Mouse (Mus musculus): Measurements from ENCODE around the gene Pmm1. TPM values are rescaled to one million over a fixed set of nuclear protein-coding genes. Genes with fewer than 3 reads are reported as not detected.
A peak's percentile ranks its signal among the peaks of the same experiment; 100 is the strongest.
"Not testable (repeated sequence)": the region's sequence is repeated elsewhere in the genome, so short reads cannot be mapped to it uniquely, and the experiment has no call there.

Pmm1 gene
- polyA plus RNA-seq, 1 experiment from 2014 or later = 24.6 TPM

DNA sequence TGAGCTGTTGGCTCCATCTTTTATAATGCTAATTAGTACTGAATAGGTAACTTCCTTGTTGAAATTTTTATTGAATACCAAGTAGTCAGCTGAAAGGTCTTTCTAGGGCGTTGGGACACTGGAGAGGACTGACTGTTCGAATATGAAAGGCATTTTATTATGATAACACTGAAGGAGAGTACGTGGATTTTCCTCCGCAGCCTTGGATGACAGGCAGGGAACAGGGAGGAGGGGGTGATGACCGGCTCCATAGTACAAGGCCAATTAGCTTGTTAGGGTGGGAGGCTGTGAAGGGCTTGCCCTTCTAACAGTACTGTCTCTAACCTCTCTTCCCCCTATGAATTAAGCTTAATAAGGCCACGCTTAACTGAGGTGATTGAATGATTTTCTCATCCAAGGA lies 8.9 kb upstream of the Pmm1 start:
- H3K9ac ChIP-seq; H3K36me3 ChIP-seq; ATAC-seq; H3K9me3 ChIP-seq (replicated peaks); H3K4me3 ChIP-seq: not testable (repeated sequence)
- Histone ChIP-seq H3K4me2 (peak overlapping the region; percentile 31; the same call in 1 of the 2 replicates), H3K27ac (0 out of 2 replicates have a peak overlapping the region, but pooled peaks have one; percentile 17), H3K27me3 (replicated peaks) (peaks cover 15% of the 10 kb centered on the region), H3K4me1 (peaks cover 29% of the 10 kb centered on the region)
- 77% methylated on average over 6 of the region's 6 CpGs for WGBS (ENCODE audit: insufficient replicate concordance)

DNA sequence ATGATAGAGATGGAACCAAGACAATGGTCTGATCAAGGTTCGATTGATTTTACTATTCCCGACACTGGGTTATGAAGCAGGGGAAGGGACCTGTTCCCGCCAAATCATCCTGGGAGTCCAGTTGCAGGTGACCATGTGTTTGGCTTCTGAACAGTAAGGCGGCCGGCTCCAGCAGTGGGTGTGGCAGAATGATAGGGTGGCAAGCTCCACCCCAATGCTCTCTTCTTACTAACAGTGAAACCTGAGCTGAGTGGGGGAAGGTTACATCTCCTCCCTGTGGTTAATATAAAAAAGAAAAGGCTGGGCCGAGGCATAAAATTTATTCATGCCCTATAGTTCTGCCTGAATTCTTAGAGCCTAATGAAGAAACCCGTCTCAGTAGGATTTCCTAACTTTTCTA lies 8.4 kb upstream of the Pmm1 start:
- WGBS (ENCODE audit: insufficient replicate concordance) = 37% methylated on average over 7 of the region's 7 CpGs
- ATAC-seq = peak; percentile 81; the same call in 1 of the 2 replicates
- peaks cover 29% of the 10 kb centered on the region for H3K4me1 ChIP-seq
- H3K27ac ChIP-seq = 0 out of 2 replicates have a peak overlapping the region, but pooled peaks have one; percentile 32
- H3K4me3 ChIP-seq = no peak overlapping the region
- H3K9me3 ChIP-seq (replicated peaks) = 0 out of 2 replicates have a peak, but pooled peaks cover 3% of the 10 kb centered on the region
- peaks cover 15% of the 10 kb centered on the region for H3K27me3 ChIP-seq (replicated peaks)
- H3K9ac ChIP-seq = no peak overlapping the region
- no peaks in the 10 kb centered on the region for H3K36me3 ChIP-seq
- peak overlapping the region; percentile 31; the same call in 1 of the 2 replicates for H3K4me2 ChIP-seq

GRCm38 (mm10) chr15:81968447-81968846 lies 7.7 kb upstream of the Pmm1 start:
- Histone ChIP-seq H3K9ac (no peak overlapping the region), H3K4me3 (no peak overlapping the region), H3K4me1 (peaks cover 29% of the 10 kb centered on the region), H3K36me3 (no peaks in the 10 kb centered on the region), H3K27me3 (replicated peaks) (peaks cover 15% of the 10 kb centered on the region), H3K9me3 (replicated peaks) (0 out of 2 replicates have a peak, but pooled peaks cover 3% of the 10 kb centered on the region), H3K27ac (no peak overlapping the region), H3K4me2 (no peak overlapping the region)
- WGBS (ENCODE audit: insufficient replicate concordance) = 40% methylated on average over 2 of the region's 2 CpGs
- no peak for ATAC-seq

- Histone ChIP-seq H3K9me3 (replicated peaks) (no peaks in the 10 kb centered on the region), H3K4me1 (peaks cover 29% of the 10 kb centered on the region), H3K36me3 (no peaks in the 10 kb centered on the region), H3K4me2 (no peak overlapping the region), H3K4me3 (no peak overlapping the region), H3K27me3 (replicated peaks) (peaks cover 15% of the 10 kb centered on the region), H3K27ac (no peak overlapping the region), H3K9ac (no peak overlapping the region)
- no peak for ATAC-seq
- 84% methylated on average over 5 of the region's 5 CpGs for WGBS (ENCODE audit: insufficient replicate concordance)
Observed at GRCm38 (mm10) chr15:81967821-81968220, 7.1 kb upstream of the Pmm1 start.

DNA sequence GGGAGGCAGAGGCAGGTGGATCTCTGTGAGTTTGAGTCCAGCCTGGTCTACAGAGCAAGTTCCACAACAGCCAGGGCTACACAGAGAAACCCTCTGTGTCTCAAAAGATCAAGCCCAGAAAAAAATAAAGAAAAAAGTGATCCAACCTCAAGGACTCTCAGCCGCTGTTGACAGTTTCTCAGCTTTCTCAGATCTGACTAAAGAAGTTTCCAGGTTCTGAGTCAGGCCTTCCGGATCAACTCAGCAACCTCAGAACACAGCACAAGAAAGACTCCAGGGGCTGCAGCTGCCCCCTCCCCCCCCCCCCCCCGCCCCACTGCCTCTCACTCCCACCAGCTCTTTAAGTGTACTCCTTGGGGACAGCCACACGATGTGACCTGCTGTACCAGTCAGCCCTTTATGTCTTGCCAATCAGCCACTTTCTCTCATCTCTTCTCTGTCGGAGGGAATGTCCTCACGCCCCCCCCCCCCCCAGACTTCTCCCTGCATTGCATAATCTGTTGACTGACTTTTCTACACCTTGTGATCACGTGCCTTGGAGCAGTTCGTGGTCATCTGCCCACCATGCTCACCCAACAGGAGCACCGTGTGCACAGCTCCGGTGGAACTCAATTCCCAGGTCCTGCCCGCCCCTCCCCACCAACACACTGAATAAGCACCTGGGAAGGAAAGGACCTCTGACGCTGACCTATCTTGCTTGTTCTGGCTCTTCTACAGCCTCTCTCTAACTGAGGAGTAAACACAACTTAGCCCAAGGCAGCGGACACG lies 5.5 kb upstream of the Pmm1 start:
- Histone ChIP-seq H3K9me3 (replicated peaks) (no peaks in the 10 kb centered on the region), H3K4me2 (no peak overlapping the region), H3K4me3 (no peak overlapping the region), H3K27ac (no peak overlapping the region), H3K4me1 (peaks cover 34% of the 10 kb centered on the region), H3K9ac (no peak overlapping the region), H3K27me3 (replicated peaks) (peaks cover 15% of the 10 kb centered on the region), H3K36me3 (no peaks in the 10 kb centered on the region)
- no peak for ATAC-seq
- 68% methylated on average over 13 of the region's 14 CpGs for WGBS (ENCODE audit: insufficient replicate concordance)

DNA sequence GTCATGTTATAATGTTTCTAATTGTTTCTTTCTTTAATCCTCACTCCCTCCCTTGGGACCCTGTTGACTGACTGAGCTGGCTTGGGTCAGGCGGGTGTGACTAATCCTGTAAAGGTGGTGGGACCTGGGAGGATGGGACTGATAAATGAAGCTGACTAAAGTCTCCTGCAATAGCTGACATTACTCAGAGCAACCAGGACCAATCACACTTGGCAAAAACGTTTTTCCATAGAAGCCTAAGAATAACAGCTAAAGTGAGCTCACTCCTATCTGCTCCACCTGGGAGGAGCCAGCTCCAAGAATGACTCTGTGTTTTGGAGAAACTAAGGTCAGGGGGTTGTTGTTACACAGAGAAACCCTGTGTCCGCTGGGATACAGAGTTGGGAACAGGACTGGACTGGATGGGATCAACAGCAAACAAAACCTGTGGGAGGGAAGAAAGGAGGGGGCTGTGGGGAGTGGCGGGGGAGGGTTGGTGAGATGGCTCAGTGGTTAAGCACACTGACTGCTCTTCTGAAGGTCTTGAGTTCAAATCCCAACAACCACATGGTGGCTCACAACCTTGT lies 4.3 kb upstream of the Pmm1 start:
- peaks cover 38% of the 10 kb centered on the region for H3K4me1 ChIP-seq
- H3K36me3 ChIP-seq = no peaks in the 10 kb centered on the region
- H3K4me3 ChIP-seq = no peak overlapping the region
- H3K27me3 ChIP-seq (replicated peaks) = peaks cover 15% of the 10 kb centered on the region
- no peak overlapping the region for H3K4me2 ChIP-seq
- WGBS (ENCODE audit: insufficient replicate concordance) = 42% methylated on average over 4 of the region's 4 CpGs
- no peak overlapping the region for H3K27ac ChIP-seq
- H3K9ac ChIP-seq = no peak overlapping the region
- ATAC-seq = no peak
- H3K9me3 ChIP-seq (replicated peaks) = no peaks in the 10 kb centered on the region

- H3K27ac ChIP-seq = no peak overlapping the region
- H3K9me3 ChIP-seq (replicated peaks) = no peaks in the 10 kb centered on the region
- WGBS (ENCODE audit: insufficient replicate concordance) = 18% methylated on average over 1 of the region's 1 CpGs
Observed at GRCm38 (mm10) chr15:81964262-81964661, 3.5 kb upstream of the Pmm1 start.

DNA sequence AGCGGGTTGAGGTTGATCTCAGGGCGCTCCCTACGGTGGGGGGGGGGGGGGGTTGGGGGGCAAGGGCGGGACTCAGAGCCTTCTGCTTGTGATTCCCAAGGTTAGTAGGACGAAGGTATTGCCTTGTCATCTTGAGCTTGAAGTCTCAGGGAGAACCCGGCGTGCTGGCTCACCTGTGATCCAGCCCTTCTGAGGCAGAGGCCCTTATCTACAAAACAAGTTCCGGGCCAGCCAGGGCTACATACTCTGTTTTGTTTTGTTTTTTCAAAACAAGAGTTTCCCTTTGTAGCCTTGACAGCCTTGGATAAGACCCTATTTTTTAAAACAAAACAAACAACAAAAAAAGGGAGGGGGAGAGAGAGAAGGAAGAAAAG lies 335 bp upstream of the Pmm1 start:
- H3K27me3 ChIP-seq (replicated peaks) = 0 out of 2 replicates have a peak, but pooled peaks cover 3% of the 10 kb centered on the region
- H3K36me3 ChIP-seq = peaks cover 11% of the 10 kb centered on the region; the same call in 1 of the 2 replicates
- ATAC-seq = peak; percentile 73
- H3K4me2 ChIP-seq = peak overlapping the region; percentile 100
- H3K9ac ChIP-seq = peak overlapping the region; percentile 63
- WGBS (ENCODE audit: insufficient replicate concordance) = 0% methylated on average over 5 of the region's 8 CpGs
- H3K9me3 ChIP-seq (replicated peaks) = no peaks in the 10 kb centered on the region
- H3K4me3 ChIP-seq = peak overlapping the region; percentile 82
- H3K27ac ChIP-seq = peak overlapping the region; percentile 91
- H3K4me1 ChIP-seq = peaks cover 34% of the 10 kb centered on the region

More at GRCm38 (mm10) chr15:81964262-81964661, 3.5 kb upstream of the Pmm1 start:
- H3K36me3 ChIP-seq = no peaks in the 10 kb centered on the region
- peaks cover 15% of the 10 kb centered on the region for H3K27me3 ChIP-seq (replicated peaks)
- no peak overlapping the region for H3K4me3 ChIP-seq
- ATAC-seq = no peak
- no peak overlapping the region for H3K9ac ChIP-seq
- peaks cover 39% of the 10 kb centered on the region for H3K4me1 ChIP-seq
- H3K4me2 ChIP-seq = no peak overlapping the region

DNA sequence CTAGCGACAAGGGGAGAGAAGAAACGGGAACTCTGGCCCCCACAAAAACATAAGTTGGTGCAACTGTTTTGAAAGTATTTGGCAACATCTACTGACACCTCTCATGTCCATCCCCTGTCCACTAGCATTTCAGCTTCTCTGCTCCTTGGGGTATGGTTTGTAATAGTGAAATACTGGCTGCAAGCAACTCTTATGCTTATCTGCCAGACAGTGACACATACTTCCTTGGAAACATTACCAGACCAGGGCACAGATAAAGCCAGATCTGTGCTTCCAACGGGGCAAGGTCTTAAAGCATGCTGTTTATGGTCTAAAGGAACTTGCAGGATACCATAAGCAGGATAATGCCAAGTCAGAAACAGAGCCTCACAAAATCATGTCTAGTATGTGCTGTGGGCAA lies 1.8 kb downstream of the Pmm1 start:
- Histone ChIP-seq H3K27me3 (replicated peaks) (no peaks in the 10 kb centered on the region), H3K36me3 (peaks cover 30% of the 10 kb centered on the region), H3K27ac (peak overlapping the region; percentile 66; the same call in 1 of the 2 replicates), H3K9ac (peak overlapping the region; percentile 42), H3K4me1 (peaks cover 26% of the 10 kb centered on the region), H3K9me3 (replicated peaks) (no peaks in the 10 kb centered on the region), H3K4me3 (no peak overlapping the region), H3K4me2 (peak overlapping the region; percentile 100)
- 55% methylated on average over 3 of the region's 3 CpGs for WGBS (ENCODE audit: insufficient replicate concordance)
- ATAC-seq = no peak

DNA sequence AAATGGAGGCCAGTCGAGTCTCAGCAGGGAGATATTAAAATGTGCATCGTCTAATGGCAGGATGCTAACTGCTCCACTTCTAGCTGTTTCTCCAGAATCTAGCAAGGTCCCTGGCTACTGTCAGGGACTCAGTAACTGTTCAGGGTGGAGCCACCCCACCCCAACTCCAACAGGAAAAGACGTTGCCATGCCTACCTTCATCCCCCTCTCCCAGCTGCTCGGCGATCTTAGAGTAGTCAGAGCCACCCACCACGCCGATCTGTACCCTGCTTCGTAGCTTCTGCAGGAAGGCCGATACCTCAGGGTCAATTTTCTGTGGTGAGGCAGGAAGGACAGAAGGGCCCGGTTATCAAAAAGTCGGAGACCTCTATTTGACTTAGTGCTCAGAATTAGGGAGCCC lies 3.1 kb downstream of the Pmm1 start:
- H3K36me3 ChIP-seq = peaks cover 40% of the 10 kb centered on the region
- no peaks in the 10 kb centered on the region for H3K9me3 ChIP-seq (replicated peaks)
- H3K4me1 ChIP-seq = peaks cover 26% of the 10 kb centered on the region
- no peak overlapping the region for H3K9ac ChIP-seq
- no peak overlapping the region for H3K4me2 ChIP-seq
- H3K27me3 ChIP-seq (replicated peaks) = no peaks in the 10 kb centered on the region
- no peak overlapping the region for H3K4me3 ChIP-seq
- ATAC-seq = no peak
- H3K27ac ChIP-seq = no peak overlapping the region
- WGBS (ENCODE audit: insufficient replicate concordance) = 81% methylated on average over 11 of the region's 11 CpGs

DNA sequence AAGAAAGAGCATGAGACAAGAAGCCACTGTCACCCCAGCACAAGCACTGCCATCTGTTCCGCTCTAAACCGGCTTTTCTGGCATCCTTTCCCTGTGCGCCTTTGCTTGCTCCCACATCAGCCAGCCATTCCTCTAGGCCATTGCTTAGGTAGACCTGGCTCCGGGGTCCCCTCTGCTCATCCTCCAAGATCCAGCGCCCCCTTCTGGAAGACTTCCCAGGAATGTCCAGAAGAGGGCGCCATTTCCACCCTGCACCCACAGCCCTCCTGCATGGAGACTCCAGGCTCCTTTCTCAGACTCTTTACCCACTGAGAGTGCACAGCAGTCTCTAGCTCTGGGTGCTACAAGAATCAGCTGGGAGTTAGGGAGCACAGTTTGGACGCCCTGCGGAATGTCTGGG lies 4.3 kb downstream of the Pmm1 start:
- Histone ChIP-seq H3K4me2 (no peak overlapping the region), H3K9ac (no peak overlapping the region), H3K27me3 (replicated peaks) (no peaks in the 10 kb centered on the region), H3K4me1 (peaks cover 24% of the 10 kb centered on the region), H3K27ac (no peak overlapping the region), H3K9me3 (replicated peaks) (no peaks in the 10 kb centered on the region), H3K36me3 (peaks cover 52% of the 10 kb centered on the region), H3K4me3 (no peak overlapping the region)
- WGBS (ENCODE audit: insufficient replicate concordance) = 57% methylated on average over 8 of the region's 8 CpGs
- ATAC-seq = no peak

GRCm38 (mm10) chr15:81955414-81955813 lies 5.3 kb downstream of the Pmm1 start:
- Histone ChIP-seq H3K9ac (no peak overlapping the region), H3K4me3 (no peak overlapping the region), H3K4me2 (no peak overlapping the region), H3K27me3 (replicated peaks) (no peaks in the 10 kb centered on the region), H3K27ac (no peak overlapping the region), H3K36me3 (peaks cover 57% of the 10 kb centered on the region), H3K9me3 (replicated peaks) (no peaks in the 10 kb centered on the region), H3K4me1 (peaks cover 19% of the 10 kb centered on the region)
- ATAC-seq = no peak
- WGBS (ENCODE audit: insufficient replicate concordance) = 87% methylated on average over 15 of the region's 15 CpGs

Data from liver, embryonic 12.5 days (tissue).